Mouse (Mus musculus) left cerebral cortex, postnatal 14 days (tissue): ENCODE measurements at regions not wholly inside any gene's neighbourhood (a gene's known extent, or its start where the extent isn't known, plus 50 kb on each side); places are given as distances from the start of the nearest gene placed in this dataset.
A peak's percentile ranks its signal among the peaks of the same experiment; 100 is the strongest.
"Not testable (repeated sequence)": the region's sequence is repeated elsewhere in the genome, so short reads cannot be mapped to it uniquely, and the experiment has no call there.

Experiments used
- DNase-seq, 2 experiments: peaks; one replicate each; pipeline ENCODE4 v3.0.0; 2021 to 2022; ENCODE audit warnings: low spot score in 2 of 2, mixed read lengths in 1 of 2
- intact Hi-C: fragments of 180-260 bp; cut with DNase I; formaldehyde crosslinking; loops from one replicate; pipeline ENCODE4 v1.15.1; 2025

GRCm38 (mm10) chr13:6859551-6859950 lies 211.0 kb upstream of the Pfkp start:
- DNase-seq: no peak
- intact Hi-C loops: no loop called here

- no peak for DNase-seq
- intact Hi-C loops: no loop called here
Observed at GRCm38 (mm10) chr13:6855199-6856148, 206.9 kb upstream of the Pfkp start.

GRCm38 (mm10) chr13:6837446-6837845 lies 188.9 kb upstream of the Pfkp start:
- intact Hi-C loops: loop anchor here (5.0 kb wide), 1 partner anchor 1945 kb away; no protein-coding TSS in a partner anchor

GRCm38 (mm10) chr13:6837075-6837422 lies 188.5 kb upstream of the Pfkp start:
- intact Hi-C loops: loop anchor here (5.0 kb wide), 1 partner anchor 1945 kb away; no protein-coding TSS in a partner anchor

More at GRCm38 (mm10) chr13:6837446-6837845, 188.9 kb upstream of the Pfkp start:
- DNase-seq: no peak

DNA sequence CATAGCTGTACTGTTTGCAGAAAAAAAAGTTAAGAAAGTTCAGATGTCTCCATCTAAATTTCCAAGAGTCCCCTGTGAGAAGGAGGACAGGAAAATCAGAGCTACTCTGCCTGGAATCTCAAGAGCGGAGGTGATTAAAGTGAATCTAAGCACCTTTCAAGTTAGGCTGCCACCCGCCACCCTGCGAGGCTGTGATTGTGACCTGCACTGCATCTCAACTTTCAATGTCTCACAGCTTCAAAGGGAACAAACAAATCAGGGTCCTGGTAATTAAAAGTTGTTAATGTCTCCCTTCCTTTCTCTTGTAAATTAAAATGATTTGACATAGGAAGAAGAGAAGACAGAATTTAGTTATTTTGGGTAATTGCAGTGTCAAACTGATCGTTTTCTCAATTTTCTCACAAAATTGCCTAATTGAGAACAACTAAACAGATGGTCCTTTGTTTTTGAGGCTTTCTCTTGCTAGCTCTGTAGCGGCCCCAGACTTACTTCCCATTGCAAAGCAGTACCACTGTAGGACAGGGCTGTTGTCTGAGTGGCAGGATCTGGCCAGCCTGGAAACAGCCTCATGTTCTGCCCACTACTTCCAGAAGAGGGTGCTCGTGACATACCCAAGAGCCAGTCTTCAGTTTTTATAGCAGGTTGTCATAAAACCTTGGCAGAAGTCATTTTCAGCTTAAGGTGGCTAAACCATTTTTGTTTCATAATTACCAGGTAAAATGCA lies 187.9 kb upstream of the Pfkp start:
- DNase-seq: peak; percentile 78 to 79
- intact Hi-C loops: loop anchor here (5.0 kb wide), 1 partner anchor 1946 kb away; no protein-coding TSS in a partner anchor

More at GRCm38 (mm10) chr13:6837075-6837422, 188.5 kb upstream of the Pfkp start:
- DNase-seq: no peak

DNA sequence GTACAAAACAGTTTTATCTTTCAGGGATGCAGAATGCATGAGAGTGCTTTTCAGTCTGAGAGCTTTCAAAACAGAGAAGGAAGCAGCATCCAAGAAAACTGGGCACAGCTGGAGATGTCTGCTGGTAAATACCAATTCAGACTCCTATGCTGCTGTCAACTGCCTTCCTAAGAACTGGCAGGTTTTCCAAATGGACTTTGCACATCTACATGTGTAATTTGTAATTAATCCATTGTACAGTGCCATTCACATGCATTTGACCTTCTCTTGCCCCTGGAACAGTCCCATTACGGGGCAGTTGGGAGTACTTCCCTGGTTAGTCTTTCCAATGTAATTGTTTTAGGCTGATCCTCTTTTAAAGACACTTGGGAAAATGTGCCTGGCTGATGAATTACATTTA lies 181.3 kb upstream of the Pfkp start:
- intact Hi-C loops: no loop called here
- no peak for DNase-seq

- intact Hi-C loops: no loop called here
- DNase-seq: no peak
Observed at GRCm38 (mm10) chr13:6829346-6829745, 180.8 kb upstream of the Pfkp start.

GRCm38 (mm10) chr13:6828601-6829330 lies 180.2 kb upstream of the Pfkp start:
- intact Hi-C loops, DNase-seq: not testable (repeated sequence)

GRCm38 (mm10) chr13:6802243-6803157 lies 153.9 kb upstream of the Pfkp start:
- no peak for DNase-seq
- intact Hi-C loops: no loop called here

DNA sequence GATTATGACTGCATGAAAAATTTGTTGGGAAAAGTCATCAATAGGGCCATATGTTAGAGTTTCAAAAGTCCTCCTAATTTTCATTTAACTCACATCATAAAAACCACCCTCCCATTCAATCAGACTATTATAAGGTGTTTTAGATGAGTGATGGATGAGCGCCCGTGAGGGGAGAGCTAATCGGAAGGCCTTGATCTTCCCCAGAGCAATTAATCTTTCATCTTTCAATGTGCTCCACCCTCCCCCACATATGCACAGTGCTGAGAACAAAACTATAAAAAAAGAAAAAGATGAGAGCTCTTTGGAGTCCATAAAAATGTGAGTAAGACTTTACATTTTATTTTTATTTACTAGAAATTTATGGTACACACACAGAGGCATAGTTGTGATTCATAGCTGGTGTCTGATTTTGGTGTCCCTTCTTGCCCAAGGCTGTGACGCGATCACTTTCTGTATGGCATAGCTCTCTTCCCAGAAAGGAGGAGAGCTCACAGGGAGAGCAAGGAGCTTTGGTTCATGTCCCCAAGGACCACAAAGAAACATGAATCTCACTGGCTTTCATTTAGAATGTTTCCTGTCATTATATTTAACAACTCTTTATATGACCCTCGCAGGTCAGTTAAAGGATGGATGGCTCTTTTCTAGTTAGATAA lies 119.5 kb upstream of the Pfkp start:
- no peak for DNase-seq
- intact Hi-C loops: no loop called here

- intact Hi-C loops: no loop called here
- peak in 1 of 2 experiments; percentile 44 for DNase-seq
Observed at GRCm38 (mm10) chr13:6757151-6757550, 108.6 kb upstream of the Pfkp start.

DNA sequence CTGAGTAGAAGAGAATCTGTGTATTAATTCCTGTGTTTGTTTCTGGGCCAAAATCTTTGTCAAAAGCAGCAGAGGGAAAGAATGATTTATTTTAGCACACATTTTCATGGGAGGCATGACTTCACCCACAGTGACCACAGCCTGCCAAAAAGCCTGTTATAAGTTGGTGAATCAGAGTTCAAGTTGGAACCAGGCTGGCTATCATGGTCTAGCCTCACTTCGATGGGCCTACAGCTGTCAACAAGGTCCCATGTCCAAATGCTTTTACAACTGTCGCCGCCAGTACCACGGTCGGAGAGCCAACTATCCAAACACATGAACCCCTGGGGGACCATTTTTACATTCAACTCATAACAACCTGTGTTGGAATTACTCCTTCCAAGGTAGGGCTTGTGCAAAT lies 103.0 kb upstream of the Pfkp start:
- no peak for DNase-seq
- intact Hi-C loops: no loop called here

GRCm38 (mm10) chr13:6751149-6751548 lies 102.6 kb upstream of the Pfkp start:
- intact Hi-C loops: no loop called here
- no peak for DNase-seq

- intact Hi-C loops: no loop called here
- no peak for DNase-seq
Observed at GRCm38 (mm10) chr13:6741916-6742315, 93.3 kb upstream of the Pfkp start.

- DNase-seq: peak; percentile 14 to 20
- intact Hi-C loops: no loop called here
Observed at GRCm38 (mm10) chr13:6736984-6737566, 88.5 kb upstream of the Pfkp start.
